Mouse (Mus musculus): ENCODE data around the gene Gm45062.

DNA sequence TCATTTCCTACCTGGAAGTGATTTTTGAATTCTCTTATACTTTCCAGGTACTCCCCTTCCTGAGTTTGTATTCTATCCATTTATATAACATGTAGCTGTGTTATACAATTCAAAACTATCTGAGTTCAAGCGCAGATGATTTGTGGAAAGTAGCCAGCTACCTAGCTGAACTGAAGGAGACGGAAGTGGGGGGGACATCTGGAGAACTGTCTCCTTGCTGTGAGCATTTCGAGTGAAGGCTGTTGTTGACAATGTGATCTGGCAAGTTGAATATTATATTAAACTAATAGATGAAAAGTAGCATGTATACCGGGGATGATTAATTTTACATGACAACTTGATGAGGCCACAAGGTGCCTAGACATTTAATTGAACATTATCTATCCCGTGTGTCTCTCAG, 196.3 kb downstream of the Gm45062 start:
- TF ChIP-seq POLR2A (IDR thresholded peaks at IDR 0.05; ENCODE audit: low read depth, low read length) (no peak), CTCF (IDR thresholded peaks at IDR 0.05; ENCODE audit: extremely low read depth, insufficient read length, insufficient replicate concordance, low read depth, low read length) (no peak)
